In the genomic region with DNA sequence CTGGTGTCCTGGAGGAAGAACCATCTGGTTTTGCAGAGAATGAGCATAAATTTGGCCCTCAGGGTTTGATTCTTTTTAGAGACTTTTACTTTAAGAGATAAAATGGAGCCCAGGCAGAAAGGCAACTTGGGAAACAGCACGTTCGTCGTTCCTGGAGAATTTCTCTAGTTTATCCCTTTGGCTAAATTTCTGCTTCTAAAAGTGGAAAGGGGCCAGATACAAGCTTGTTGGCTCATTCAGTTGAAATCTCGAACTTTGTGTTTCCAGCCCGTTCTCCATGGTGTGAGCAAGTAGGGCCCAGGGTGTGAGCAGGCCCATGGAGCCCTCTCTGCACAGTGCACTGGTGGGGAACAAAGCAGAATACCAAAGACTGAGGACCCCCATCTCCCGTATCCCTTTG, we compare ENCODE assay signal across 16 mouse cellular contexts. TPM values are rescaled to one million over a fixed set of nuclear protein-coding genes. Genes with fewer than 3 reads are reported as not detected.
DNase-seq lines count a peak whose midpoint lies in the region; ATAC-seq lines count a peak whose summit lies in the region.
"Had no signal": no experiment of that assay in that cellular context is flagged by ENCODE, and none has a peak within 500 bp of the region (broad histone marks: within the 10 kb centered on the region; RNA-seq: fewer than 3 reads in every experiment).

No protein-coding gene starts in this region.

- H3K27ac ChIP-seq in heart, embryonic 11.5 days (ENCODE audit: low read depth, low read length) = no peak overlapping the region
- H3K27ac ChIP-seq in midbrain, embryonic 13.5 days = 0 out of 2 replicates have a peak overlapping the region, but pooled peaks have one; percentile 4
- no peak overlapping the region; the same call in 1 of the 2 replicates for H3K27ac ChIP-seq in midbrain, embryonic 14.5 days (replicated peaks; ENCODE audit: low read depth, low read length)
- H3K27ac ChIP-seq: forebrain, embryonic 15.5 days; kidney, postnatal 0 days; liver, embryonic 12.5 days; midbrain, embryonic 12.5 days had no signal

- DNase-seq in heart, adult 18-20 months = peak; percentile 63 to 68
- no peak for DNase-seq in midbrain, embryonic 14.5 days
- DNase-seq in heart, postnatal 10 days = peak; percentile 56 to 69
- no peak for DNase-seq in urinary bladder, adult 18-20 months (ENCODE audit: low spot score in 2 of 2)
- DNase-seq in T-cell, adult 2 months (ENCODE audit: low spot score) = no peak
- DNase-seq: adrenal gland, adult 2 months; cerebellum, adult 18-20 months; lung, postnatal 4 days; right cerebral cortex, adult 18-20 months had no signal

- H3K27me3 ChIP-seq in heart, embryonic 11.5 days (ENCODE audit: control insufficient read depth, insufficient read depth, low read length) = no peaks in the 10 kb centered on the region
- no peaks in the 10 kb centered on the region for H3K27me3 ChIP-seq in midbrain, embryonic 13.5 days
- no peaks in the 10 kb centered on the region for H3K27me3 ChIP-seq in midbrain, embryonic 14.5 days (ENCODE audit: control insufficient read depth, insufficient read depth, low read length)
- H3K27me3 ChIP-seq: forebrain, embryonic 15.5 days; liver, embryonic 12.5 days; midbrain, embryonic 12.5 days had no signal

- intact Hi-C loops in heart, postnatal 10 days (cut with DNase I) = no loop called here

- 76% methylated on average over 6 of the region's 6 CpGs for WGBS in heart, embryonic 11.5 days (ENCODE audit: insufficient replicate concordance)
- WGBS in midbrain, embryonic 13.5 days = 91% methylated on average over 6 of the region's 6 CpGs
- WGBS in midbrain, embryonic 14.5 days = 91% methylated on average over 6 of the region's 6 CpGs

- peaks cover 45% of the 10 kb centered on the region for H3K4me1 ChIP-seq in heart, embryonic 11.5 days (ENCODE audit: control insufficient read depth, insufficient read depth, low read length)
- H3K4me1 ChIP-seq in midbrain, embryonic 13.5 days (replicated peaks) = peaks cover 50% of the 10 kb centered on the region
- H3K4me1 ChIP-seq in midbrain, embryonic 14.5 days (ENCODE audit: control insufficient read depth, insufficient read depth, low read length) = peaks cover 23% of the 10 kb centered on the region

- H3K4me2 ChIP-seq in heart, embryonic 11.5 days = no peak overlapping the region
- H3K4me2 ChIP-seq in midbrain, embryonic 13.5 days (replicated peaks) = no peak overlapping the region
- H3K4me2 ChIP-seq in midbrain, embryonic 14.5 days (ENCODE audit: low read length) = no peak overlapping the region
- H3K4me2 ChIP-seq: forebrain, embryonic 15.5 days; liver, embryonic 12.5 days; midbrain, embryonic 12.5 days had no signal

- H3K36me3 ChIP-seq in heart, embryonic 11.5 days (ENCODE audit: control insufficient read depth, insufficient read depth, low read length) = no peaks in the 10 kb centered on the region
- no peaks in the 10 kb centered on the region for H3K36me3 ChIP-seq in midbrain, embryonic 13.5 days
- H3K36me3 ChIP-seq in midbrain, embryonic 14.5 days (ENCODE audit: control insufficient read depth, insufficient read depth, low read length) = no peaks in the 10 kb centered on the region
- H3K36me3 ChIP-seq: forebrain, embryonic 15.5 days; liver, embryonic 12.5 days had no signal

- no peak overlapping the region for H3K9ac ChIP-seq in heart, embryonic 11.5 days (ENCODE audit: low read depth, low read length)
- no peak overlapping the region for H3K9ac ChIP-seq in midbrain, embryonic 13.5 days (replicated peaks)
- no peak overlapping the region for H3K9ac ChIP-seq in midbrain, embryonic 14.5 days (replicated peaks; ENCODE audit: low read length)
- H3K9ac ChIP-seq: forebrain, embryonic 15.5 days; liver, embryonic 12.5 days; midbrain, embryonic 12.5 days had no signal

- H3K9me3 ChIP-seq in heart, embryonic 11.5 days (replicated peaks; ENCODE audit: control insufficient read depth, low read length) = no peaks in the 10 kb centered on the region
- no peaks in the 10 kb centered on the region for H3K9me3 ChIP-seq in midbrain, embryonic 13.5 days
- no peaks in the 10 kb centered on the region for H3K9me3 ChIP-seq in midbrain, embryonic 14.5 days (ENCODE audit: control insufficient read depth, low read length)
- H3K9me3 ChIP-seq: forebrain, embryonic 15.5 days; liver, embryonic 12.5 days; midbrain, embryonic 12.5 days had no signal

- no peak overlapping the region for H3K4me3 ChIP-seq in heart, embryonic 11.5 days (ENCODE audit: low read depth, low read length)
- no peak overlapping the region for H3K4me3 ChIP-seq in midbrain, embryonic 13.5 days (replicated peaks)
- no peak overlapping the region for H3K4me3 ChIP-seq in midbrain, embryonic 14.5 days (replicated peaks; ENCODE audit: low read depth, low read length)
- H3K4me3 ChIP-seq: forebrain, embryonic 15.5 days; liver, embryonic 12.5 days; midbrain, embryonic 12.5 days had no signal

- ATAC-seq in heart, embryonic 11.5 days (replicated peaks; ENCODE audit: insufficient number of reproducible peaks, low FRiP score, low TSS enrichment) = no peak
- no peak for ATAC-seq in midbrain, embryonic 13.5 days
- ATAC-seq in midbrain, embryonic 14.5 days (ENCODE audit: low FRiP score, low TSS enrichment) = no peak
- ATAC-seq: forebrain, embryonic 15.5 days; inflammation-experienced regulatory T-cells, adult 6 months; liver, embryonic 12.5 days had no signal

RNA-seq across cellular contexts. Expression of gene Tcf7l2, which starts 49.7 kb away (rescaled TPM):
- 10 to 100 TPM; 11.9 to 13.2 TPM for total RNA-seq in heart, adult 18-20 months (2021)
- polyA plus RNA-seq in heart, embryonic 11.5 days (2014; fragmentation: Nextera tagmentation; extraction: Ambion mirVana) = 67.1 and 82.0 TPM in 2 replicates
- 584 and 798 TPM in 2 replicates for polyA plus RNA-seq in midbrain, embryonic 13.5 days (2015; fragmentation: Nextera tagmentation; extraction: Ambion mirVana)
- 720 and 768 TPM in 2 replicates for polyA plus RNA-seq in midbrain, embryonic 14.5 days (2014; fragmentation: Nextera tagmentation; extraction: Ambion mirVana)
- 10 to 100 TPM; 21.9 to 22.3 TPM for total RNA-seq in heart, postnatal 10 days (2021)

Comparison
In these comparisons a context has a peak if more than half of its experiments do, and no peak if none do; other contexts are left out.
1. DNase-seq: peak in heart, adult 18-20 months (2 of 2) and heart, postnatal 10 days (2 of 2); none in midbrain, embryonic 14.5 days (single experiment), urinary bladder, adult 18-20 months (0 of 2) and T-cell, adult 2 months (single experiment).